Mouse (Mus musculus) liver, adult 2 months (tissue): ENCODE measurements at regions not wholly inside any gene's neighbourhood (a gene's known extent, or its start where the extent isn't known, plus 50 kb on each side); places are given as distances from the start of the nearest gene placed in this dataset.

Experiments used
- CTCF ChIP-seq: fragments of 200-500 bp; IDR thresholded peaks from 2 replicates; pipeline ENCODE4 v1.5.1; 2011; ENCODE audit warnings: low read depth, low read length, control low read depth
- POLR2A ChIP-seq: fragments of 200-500 bp; IDR thresholded peaks from 2 replicates; pipeline ENCODE4 v1.6.1; 2011; ENCODE audit warnings: low read length, control low read depth; ENCODE audit not compliant: insufficient read depth; ENCODE audit errors: extremely low read depth

GRCm38 (mm10) chr12:106411075-106411474 is 401.0 kb downstream of the Vrk1 start:
- no peak for TF ChIP-seq POLR2A
- no peak for TF ChIP-seq CTCF
